Mouse (Mus musculus): ENCODE results near the gene Pigyl. TPM values are rescaled to one million over a fixed set of nuclear protein-coding genes. Genes with fewer than 3 reads are reported as not detected.
A peak's percentile ranks its signal among the peaks of the same experiment; 100 is the strongest.

Gene Pigyl
- 10 to 100 TPM; 40.5 to 47.1 TPM for total RNA-seq (2021)

- intact Hi-C loops (cut with DNase I), result loop anchor here (2.0 to 5.0 kb wide), 2 partner anchors 68 to 256 kb away; partner anchors contain the start of genes 9530077C05Rik and Zfp809
- DNase-seq (ENCODE audit: low spot score in 2 of 2), result peak; percentile 98 to 99
These were observed at the start of gene Pigyl for GRCm38 (mm10) chr9:22156497-22157245. Gene Pigyl (plus strand): TSS chr9:22156846.

GRCm38 (mm10) chr9:22108194-22108593 lies 48.5 kb upstream of the Pigyl start:
- intact Hi-C loops (cut with DNase I), result no loop called here
- no peak for DNase-seq (ENCODE audit: low spot score in 2 of 2)

- DNase-seq (ENCODE audit: low spot score in 2 of 2), result no peak
- intact Hi-C loops (cut with DNase I), result no loop called here
These were observed 41.0 kb upstream of the Pigyl start for GRCm38 (mm10) chr9:22115635-22116034.

GRCm38 (mm10) chr9:22116086-22116485 lies 40.6 kb upstream of the Pigyl start:
- intact Hi-C loops (cut with DNase I), result no loop called here
- DNase-seq (ENCODE audit: low spot score in 2 of 2), result peak in 1 of 2 experiments; percentile 17

- intact Hi-C loops (cut with DNase I), result no loop called here
These were observed 39.8 kb upstream of the Pigyl start, which contains the start of gene Elof1 for GRCm38 (mm10) chr9:22116740-22117426. Gene Elof1 (minus strand): TSS chr9:22117172.

GRCm38 (mm10) chr9:22117754-22118456 lies 38.7 kb upstream of the Pigyl start:
- peak; percentile 47 to 66 for DNase-seq (ENCODE audit: low spot score in 2 of 2)
- intact Hi-C loops (cut with DNase I), result no loop called here

More at GRCm38 (mm10) chr9:22116740-22117426, 39.8 kb upstream of the Pigyl start, which contains the start of gene Elof1:
- DNase-seq (ENCODE audit: low spot score in 2 of 2), result peak; percentile 94 to 98

- peak in 1 of 2 experiments; percentile 87 for DNase-seq (ENCODE audit: low spot score in 2 of 2)
These were observed 37.1 kb upstream of the Pigyl start for GRCm38 (mm10) chr9:22119543-22119942.

GRCm38 (mm10) chr9:22121545-22121944 lies 35.1 kb upstream of the Pigyl start:
- no peak for DNase-seq (ENCODE audit: low spot score in 2 of 2)
- intact Hi-C loops (cut with DNase I), result no loop called here

More at GRCm38 (mm10) chr9:22119543-22119942, 37.1 kb upstream of the Pigyl start:
- intact Hi-C loops (cut with DNase I), result no loop called here

GRCm38 (mm10) chr9:22122005-22122404 lies 34.6 kb upstream of the Pigyl start:
- intact Hi-C loops (cut with DNase I), result no loop called here

GRCm38 (mm10) chr9:22123069-22123609 lies 33.5 kb upstream of the Pigyl start:
- no peak for DNase-seq (ENCODE audit: low spot score in 2 of 2)
- intact Hi-C loops (cut with DNase I), result no loop called here

More at GRCm38 (mm10) chr9:22122005-22122404, 34.6 kb upstream of the Pigyl start:
- no peak for DNase-seq (ENCODE audit: low spot score in 2 of 2)

GRCm38 (mm10) chr9:22124169-22124568 lies 32.5 kb upstream of the Pigyl start:
- no peak for DNase-seq (ENCODE audit: low spot score in 2 of 2)
- intact Hi-C loops (cut with DNase I), result no loop called here

- intact Hi-C loops (cut with DNase I), result no loop called here
- no peak for DNase-seq (ENCODE audit: low spot score in 2 of 2)
These were observed 31.2 kb upstream of the Pigyl start for GRCm38 (mm10) chr9:22125246-22126027.

GRCm38 (mm10) chr9:22131226-22131981 lies 25.2 kb upstream of the Pigyl start:
- intact Hi-C loops (cut with DNase I), result no loop called here
- no peak for DNase-seq (ENCODE audit: low spot score in 2 of 2)

- DNase-seq (ENCODE audit: low spot score in 2 of 2), result no peak
- intact Hi-C loops (cut with DNase I), result no loop called here
These were observed 24.4 kb upstream of the Pigyl start for GRCm38 (mm10) chr9:22132220-22132619.

GRCm38 (mm10) chr9:22134246-22134890 lies 22.3 kb upstream of the Pigyl start:
- intact Hi-C loops (cut with DNase I), result no loop called here
- DNase-seq (ENCODE audit: low spot score in 2 of 2), result no peak

- DNase-seq (ENCODE audit: low spot score in 2 of 2), result no peak
- intact Hi-C loops (cut with DNase I), result no loop called here
These were observed 21.5 kb upstream of the Pigyl start for GRCm38 (mm10) chr9:22134988-22135643.

- intact Hi-C loops (cut with DNase I), result no loop called here
- no peak for DNase-seq (ENCODE audit: low spot score in 2 of 2)
These were observed 20.8 kb upstream of the Pigyl start, which contains the start of gene Acp5 for GRCm38 (mm10) chr9:22135644-22136390. Gene Acp5 (minus strand): TSS chr9:22135711.
